Mouse (Mus musculus): ENCODE measurements around the gene Vasp.

DNA sequence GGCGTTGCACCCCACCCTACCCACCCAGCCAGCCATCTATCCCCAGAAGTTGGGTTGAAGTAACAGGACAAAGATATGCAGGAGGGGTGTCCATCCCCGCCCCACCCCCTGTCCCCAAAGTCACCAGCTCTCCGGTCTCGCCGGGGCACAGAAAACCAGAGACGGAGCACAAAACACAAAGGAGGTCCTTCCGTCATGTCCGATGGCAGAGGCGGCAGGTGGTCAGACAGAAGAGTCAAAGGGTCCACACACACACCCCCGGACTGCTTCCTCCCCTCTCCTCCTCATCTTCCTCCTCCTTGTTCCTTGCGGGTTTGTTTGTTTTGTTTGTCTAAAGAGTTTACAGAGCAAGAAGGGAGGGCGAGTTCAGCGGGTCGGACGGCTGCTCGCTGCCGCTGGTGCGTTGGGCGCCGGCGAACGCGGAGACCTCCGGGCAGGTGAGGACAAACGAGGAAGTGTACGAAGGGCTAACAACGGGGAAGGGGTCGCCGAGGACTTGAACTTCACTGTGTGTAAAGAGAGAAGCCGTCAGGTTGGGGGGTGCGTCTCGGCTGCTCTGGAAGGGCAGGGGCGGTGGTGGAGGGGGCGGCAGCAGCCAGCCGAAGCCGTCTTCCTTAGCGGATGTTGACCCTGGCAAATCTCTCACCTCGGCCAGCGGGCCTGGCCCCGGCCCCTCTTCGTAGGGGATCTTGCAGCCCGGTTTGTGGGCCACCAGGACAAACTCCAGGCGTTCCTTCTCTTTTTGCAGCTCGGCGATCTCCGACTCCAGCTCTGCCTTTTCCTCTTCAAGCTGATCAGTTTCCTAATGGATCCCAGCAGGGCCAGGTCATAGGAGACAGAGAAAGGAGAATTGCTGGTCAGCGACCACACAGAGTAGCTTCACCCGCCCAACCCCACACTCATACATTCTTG, 33.1 kb upstream of the Vasp start:
- TF ChIP-seq CTCF (IDR thresholded peaks at IDR 0.05) (no peak), POLR2A (IDR thresholded peaks at IDR 0.05; ENCODE audit: insufficient read depth, low read depth, low read length) (no peak), EP300 (IDR thresholded peaks at IDR 0.05; ENCODE audit: insufficient read depth, low read depth, low read length) (no peak)
